Mouse (Mus musculus) E14TG2a.4 (cell line): Measurements from ENCODE around the gene Tbc1d16.

Source experiments
- H3K27me3 ChIP-seq: 2 replicates; pipeline ENCODE4 v1.6.1; 2014; ENCODE audit warnings: low read length, control low read depth; ENCODE audit not compliant: insufficient read depth
- H3K36me3 ChIP-seq: 2 replicates; pipeline ENCODE4 v1.6.1; 2014; ENCODE audit warnings: low read length, control low read depth; ENCODE audit not compliant: insufficient read depth
- H3K4me1 ChIP-seq: replicated peaks from 2 replicates; pipeline ENCODE4 v1.6.1; 2014; ENCODE audit warnings: low read depth, low read length, control low read depth
- H3K4me3 ChIP-seq: replicated peaks from 2 replicates; pipeline ENCODE4 v1.5.1; 2014; ENCODE audit warnings: mild to moderate bottlenecking, low read length
- H3K9me3 ChIP-seq: 2 replicates; pipeline ENCODE4 v1.6.1; 2014; ENCODE audit warnings: low read length, control low read depth
- CTCF ChIP-seq: conservative IDR thresholded peaks from 2 replicates; pipeline ENCODE4 v1.5.1; 2014; ENCODE audit warnings: low read length
- NANOG ChIP-seq: IDR thresholded peaks from 2 replicates; pipeline ENCODE4 v1.6.1; 2014; ENCODE audit warnings: borderline replicate concordance, low read length, mixed read lengths
- POU5F1 ChIP-seq: IDR thresholded peaks from 2 replicates; pipeline ENCODE4 v1.6.1; 2014; ENCODE audit warnings: low read length, borderline replicate concordance

Tbc1d16 gene

GRCm38 (mm10) chr11:119116992-119117391 is 111.3 kb downstream of the Tbc1d16 start:
- H3K9me3 ChIP-seq, result no peaks in the 10 kb centered on the region
- no peak for TF ChIP-seq CTCF
- no peak for TF ChIP-seq POU5F1
- no peak for TF ChIP-seq NANOG
- no peaks in the 10 kb centered on the region for H3K36me3 ChIP-seq
- H3K4me3 ChIP-seq, result no peak overlapping the region
- H3K4me1 ChIP-seq, result peaks cover 21% of the 10 kb centered on the region
- peaks cover 33% of the 10 kb centered on the region for H3K27me3 ChIP-seq

- Histone ChIP-seq H3K9me3 (no peaks in the 10 kb centered on the region), H3K4me1 (peaks cover 22% of the 10 kb centered on the region), H3K36me3 (no peaks in the 10 kb centered on the region), H3K4me3 (no peak overlapping the region), H3K27me3 (peaks cover 39% of the 10 kb centered on the region)
- TF ChIP-seq CTCF (no peak), NANOG (no peak), POU5F1 (no peak)
These were observed 115.6 kb downstream of the Tbc1d16 start for GRCm38 (mm10) chr11:119112721-119113120.

- H3K27me3 ChIP-seq, result peaks cover 48% of the 10 kb centered on the region
- H3K4me3 ChIP-seq, result no peak overlapping the region
- H3K36me3 ChIP-seq, result no peaks in the 10 kb centered on the region
- TF ChIP-seq CTCF (no peak), POU5F1 (no peak), NANOG (no peak)
- H3K9me3 ChIP-seq, result no peaks in the 10 kb centered on the region
- peaks cover 16% of the 10 kb centered on the region for H3K4me1 ChIP-seq
These were observed 117.0 kb downstream of the Tbc1d16 start for GRCm38 (mm10) chr11:119111345-119111744.

- no peak overlapping the region for H3K4me3 ChIP-seq
- TF ChIP-seq CTCF (no peak), NANOG (no peak)
- no peaks in the 10 kb centered on the region for H3K9me3 ChIP-seq
- H3K4me1 ChIP-seq, result peaks cover 21% of the 10 kb centered on the region
- no peaks in the 10 kb centered on the region for H3K36me3 ChIP-seq
- peaks cover 45% of the 10 kb centered on the region for H3K27me3 ChIP-seq
These were observed 118.8 kb downstream of the Tbc1d16 start for GRCm38 (mm10) chr11:119109415-119110071.

GRCm38 (mm10) chr11:119108573-119109263 is 119.6 kb downstream of the Tbc1d16 start:
- TF ChIP-seq CTCF (no peak), POU5F1 (no peak)

GRCm38 (mm10) chr11:119106289-119106688 is 122.0 kb downstream of the Tbc1d16 start:
- Histone ChIP-seq H3K9me3 (no peaks in the 10 kb centered on the region), H3K27me3 (peaks cover 54% of the 10 kb centered on the region), H3K4me1 (peaks cover 15% of the 10 kb centered on the region), H3K36me3 (no peaks in the 10 kb centered on the region), H3K4me3 (no peak overlapping the region)
- TF ChIP-seq POU5F1 (no peak), CTCF (no peak), NANOG (no peak)

More at GRCm38 (mm10) chr11:119108573-119109263, 119.6 kb downstream of the Tbc1d16 start:
- Histone ChIP-seq H3K4me1 (peaks cover 21% of the 10 kb centered on the region), H3K27me3 (peaks cover 43% of the 10 kb centered on the region), H3K36me3 (no peaks in the 10 kb centered on the region), H3K4me3 (no peak overlapping the region), H3K9me3 (no peaks in the 10 kb centered on the region)

- H3K27me3 ChIP-seq, result peaks cover 58% of the 10 kb centered on the region
- H3K9me3 ChIP-seq, result no peaks in the 10 kb centered on the region
- no peak overlapping the region for H3K4me3 ChIP-seq
- TF ChIP-seq POU5F1 (no peak), CTCF (no peak), NANOG (no peak)
- H3K36me3 ChIP-seq, result no peaks in the 10 kb centered on the region
- H3K4me1 ChIP-seq, result peaks cover 11% of the 10 kb centered on the region
These were observed 122.6 kb downstream of the Tbc1d16 start for GRCm38 (mm10) chr11:119105748-119106147.

- no peak overlapping the region for H3K4me3 ChIP-seq
- H3K9me3 ChIP-seq, result no peaks in the 10 kb centered on the region
- peaks cover 11% of the 10 kb centered on the region for H3K4me1 ChIP-seq
- H3K36me3 ChIP-seq, result no peaks in the 10 kb centered on the region
- peaks cover 55% of the 10 kb centered on the region for H3K27me3 ChIP-seq
- TF ChIP-seq POU5F1 (no peak), CTCF (no peak), NANOG (no peak)
These were observed 123.2 kb downstream of the Tbc1d16 start for GRCm38 (mm10) chr11:119105071-119105609.
